Mouse (Mus musculus) liver, postnatal 0 days (tissue): ENCODE measurements at regions not wholly inside any gene's neighbourhood (a gene's known extent, or its start where the extent isn't known, plus 50 kb on each side); places are given as distances from the start of the nearest gene placed in this dataset.

ENCODE experiments used
- CTCF ChIP-seq: sonication (generic); IDR thresholded peaks from 2 replicates; pipeline ENCODE4 v1.5.1; 2016; ENCODE audit warnings: antibody characterized with exemption, low read depth
- EP300 ChIP-seq: IDR thresholded peaks from 2 replicates; pipeline ENCODE4 v1.6.1; 2016; ENCODE audit warnings: antibody characterized with exemption, low read depth, mild to moderate bottlenecking

GRCm38 (mm10) chr14:62088174-62088573 lies 204.2 kb upstream of the Rnaseh2b start:
- TF ChIP-seq CTCF (no peak), EP300 (no peak)
